Mouse (Mus musculus): ENCODE data around the gene Olfr132. TPM values are rescaled to one million over a fixed set of nuclear protein-coding genes. Genes with fewer than 3 reads are reported as not detected.

The Olfr132 gene
- not detected in 2 replicates for polyA plus RNA-seq (2012)

DNA sequence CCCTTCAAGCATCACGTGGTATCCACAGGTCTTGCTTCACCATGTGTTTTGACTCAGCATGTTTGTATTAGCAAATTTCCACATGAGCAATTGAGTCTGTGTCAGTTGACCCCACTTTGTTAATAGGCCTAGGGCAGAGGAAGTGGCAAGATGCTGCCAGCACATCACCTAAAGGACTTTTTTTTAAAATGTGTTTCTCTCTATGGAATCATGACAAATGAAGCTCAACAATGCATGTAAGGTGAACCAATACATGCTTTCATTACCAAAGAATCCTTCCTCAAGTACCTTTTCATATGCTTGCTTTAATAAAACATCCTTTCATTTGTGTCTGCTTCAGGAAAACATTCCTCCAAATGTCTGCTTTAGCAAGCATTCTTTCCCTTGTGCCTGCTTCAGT is at the start of gene Olfr132:
Gene Olfr132, minus strand, starts transcription at position 101 of the 400 bp plus-strand sequence.

DNA sequence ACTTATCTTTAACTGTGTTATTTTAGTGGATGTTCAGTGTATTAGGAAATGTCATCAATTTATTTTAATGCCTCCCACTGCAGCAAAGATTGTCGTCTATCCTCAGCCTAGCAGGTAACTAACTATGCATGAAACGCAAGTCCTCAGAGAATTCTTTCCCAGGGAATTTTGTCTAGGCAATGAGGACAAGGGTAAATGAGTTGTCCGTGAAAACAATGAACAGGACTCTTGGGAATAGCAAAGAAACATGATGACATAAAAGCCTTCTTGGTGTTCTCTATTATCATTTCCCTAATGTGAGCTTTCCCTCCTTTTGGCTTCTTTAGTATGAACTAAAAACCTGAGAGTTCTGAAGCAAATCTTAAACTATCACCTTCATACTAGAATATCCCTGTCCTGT is 36.8 kb upstream of the Olfr132 start, which contains the start of gene Olfr134:
Gene Olfr134, plus strand, starts transcription at position 301 of the 400 bp plus-strand sequence.

DNA sequence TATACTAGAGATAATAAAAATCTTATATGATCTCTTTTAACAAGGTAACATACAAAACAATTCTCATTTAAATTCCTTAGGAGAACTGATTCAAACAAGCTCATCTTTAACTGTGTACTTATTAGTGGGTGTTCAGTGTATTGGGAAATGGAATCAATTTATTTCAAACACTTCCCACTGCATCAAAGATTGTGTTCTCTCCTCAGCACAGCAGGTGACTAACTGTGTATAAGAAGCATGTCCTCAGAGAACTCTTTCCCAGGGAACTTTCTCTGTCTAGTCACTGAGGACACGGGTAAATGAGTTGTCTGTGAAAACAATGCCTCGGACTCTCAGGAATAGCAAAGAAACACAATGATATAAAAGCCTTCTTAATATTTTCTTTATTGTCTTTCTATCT is 10.7 kb upstream of the Olfr132 start, which contains the start of gene Olfr133:
Gene Olfr133, plus strand, starts transcription at position 301 of the 400 bp plus-strand sequence.

DNA sequence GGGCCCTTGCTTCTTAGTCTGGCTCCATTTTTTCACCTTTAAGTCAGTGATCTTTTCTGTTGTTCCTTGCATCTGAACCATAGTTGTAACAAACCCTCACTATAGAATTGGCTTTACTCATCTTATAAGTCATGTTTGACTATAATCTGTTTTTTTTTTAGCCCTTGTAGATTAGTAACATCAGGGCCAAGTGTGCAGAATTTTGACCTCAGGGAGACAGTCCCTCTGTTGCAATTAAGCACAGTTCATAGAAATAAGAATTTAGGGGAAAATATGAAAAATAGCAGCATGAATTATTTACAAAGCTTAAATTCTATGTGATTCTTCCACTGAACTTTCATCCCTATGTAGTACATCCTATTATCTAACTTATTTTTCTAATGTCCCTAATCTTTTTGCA is 45.7 kb downstream of the Olfr132 start, which contains the start of gene Olfr131:
Gene Olfr131, minus strand, starts transcription at position 101 of the 400 bp plus-strand sequence.

Other genes with a start within 250 kb of the Olfr132 start
- 0.01 TPM in 1 of 2 replicates, not detected in the other for gene Olfr127, start 234.1 kb downstream of the Olfr132 start, polyA plus RNA-seq (2012)
- gene Olfr128, start 214.0 kb downstream of the Olfr132 start, polyA plus RNA-seq (2012): not detected in 2 replicates
- not detected in 2 replicates for gene Olfr761, start 181.4 kb downstream of the Olfr132 start, polyA plus RNA-seq (2012)
- gene Olfr129, start 74.4 kb downstream of the Olfr132 start, polyA plus RNA-seq (2012): not detected in 2 replicates
- not detected in 2 replicates for gene Olfr130, start 70.6 kb downstream of the Olfr132 start, polyA plus RNA-seq (2012)
- not detected in 2 replicates for gene Olfr131, start 45.8 kb downstream of the Olfr132 start, polyA plus RNA-seq (2012)
- gene Olfr133, start 10.8 kb upstream of the Olfr132 start, polyA plus RNA-seq (2012): not detected in 2 replicates
- not detected in 2 replicates for gene Olfr134, start 36.9 kb upstream of the Olfr132 start, polyA plus RNA-seq (2012)
- gene Olfr135, start 69.8 kb upstream of the Olfr132 start, polyA plus RNA-seq (2012): not detected in 2 replicates
- not detected in 2 replicates for gene Olfr138, start 126.5 kb upstream of the Olfr132 start, polyA plus RNA-seq (2012)
- gene Olfr137, start 173.0 kb upstream of the Olfr132 start, polyA plus RNA-seq (2012): not detected in 2 replicates
- gene Olfr136, start 195.3 kb upstream of the Olfr132 start, polyA plus RNA-seq (2012): not detected in 2 replicates

Data from megakaryocyte-erythroid progenitor cell, adult 5 weeks (primary cell).